Mouse (Mus musculus): ENCODE results near the gene Smim15.

The Smim15 gene

GRCm38 (mm10) chr13:108062900-108063299 lies 18.7 kb downstream of the Smim15 start:
- in situ Hi-C loops (cut with MboI, MseI): no loop called here

- in situ Hi-C loops (cut with MboI, MseI): no loop called here
Measured at GRCm38 (mm10) chr13:108063374-108064134, 19.3 kb downstream of the Smim15 start.

- in situ Hi-C loops (cut with MboI, MseI): no loop called here
Measured at GRCm38 (mm10) chr13:108064331-108064730, 20.1 kb downstream of the Smim15 start.

- in situ Hi-C loops (cut with MboI, MseI): no loop called here
Measured at GRCm38 (mm10) chr13:108066021-108066420, 21.8 kb downstream of the Smim15 start.

- in situ Hi-C loops (cut with MboI, MseI): no loop called here
Measured at GRCm38 (mm10) chr13:108069151-108069550, 24.9 kb downstream of the Smim15 start.

GRCm38 (mm10) chr13:108070171-108070570 lies 25.9 kb downstream of the Smim15 start:
- in situ Hi-C loops (cut with MboI, MseI): no loop called here

GRCm38 (mm10) chr13:108077476-108077875 lies 33.2 kb downstream of the Smim15 start:
- in situ Hi-C loops (cut with MboI, MseI): no loop called here

GRCm38 (mm10) chr13:108077901-108078300 lies 33.7 kb downstream of the Smim15 start:
- in situ Hi-C loops (cut with MboI, MseI): no loop called here

GRCm38 (mm10) chr13:108084086-108084485 lies 39.8 kb downstream of the Smim15 start:
- in situ Hi-C loops (cut with MboI, MseI): no loop called here

GRCm38 (mm10) chr13:108086036-108086435 lies 41.8 kb downstream of the Smim15 start:
- in situ Hi-C loops (cut with MboI, MseI): no loop called here

GRCm38 (mm10) chr13:108086724-108087123 lies 42.5 kb downstream of the Smim15 start:
- in situ Hi-C loops (cut with MboI, MseI): no loop called here

- in situ Hi-C loops (cut with MboI, MseI): no loop called here
Measured at GRCm38 (mm10) chr13:108092290-108092689, 48.0 kb downstream of the Smim15 start.

- in situ Hi-C loops (cut with MboI, MseI): no loop called here
Measured at GRCm38 (mm10) chr13:108094681-108095080, 50.4 kb downstream of the Smim15 start.

GRCm38 (mm10) chr13:108095617-108096016 lies 51.4 kb downstream of the Smim15 start:
- in situ Hi-C loops (cut with MboI, MseI): no loop called here

GRCm38 (mm10) chr13:108096446-108096845 lies 52.2 kb downstream of the Smim15 start:
- in situ Hi-C loops (cut with MboI, MseI): no loop called here
